Mouse (Mus musculus): ENCODE results near the gene Eif2b3. TPM values are rescaled to one million over a fixed set of nuclear protein-coding genes. Genes with fewer than 3 reads are reported as not detected.

Gene Eif2b3
- total and polyA plus RNA-seq, 3 experiments = 49.9 to 96.2 (median 84.9) TPM

- Histone ChIP-seq H3K36me3 (replicated peaks in 1 of 2; ENCODE audit: control insufficient read depth in 1 of 2, insufficient read depth in 1 of 2, low read length in 1 of 2) (peaks cover 55 to 95% of the 10 kb centered on the region in 2 experiments), H3K27me3 (replicated peaks) (no peaks in the 10 kb centered on the region), H3K27ac (ENCODE audit: insufficient read depth, low read depth) (no peak overlapping the region), H3K4me1 (ENCODE audit: control insufficient read depth in 1 of 2, insufficient read depth in 2 of 2) (peaks cover 0 to 5% of the 10 kb centered on the region in 2 experiments; a peak in 2 of 4 replicates), H3K9me3 (replicated peaks; ENCODE audit: low read length) (no peaks in the 10 kb centered on the region), H3K4me2 (ENCODE audit: insufficient read depth, low read depth, poor library complexity, severe bottlenecking) (no peak overlapping the region), H3K9ac (ENCODE audit: insufficient read depth, low read depth) (no peak overlapping the region), H3K79me2 (replicated peaks; ENCODE audit: control insufficient read depth, extremely low read depth, insufficient read depth, poor library complexity, severe bottlenecking) (no peaks in the 10 kb centered on the region), H3K4me3 (replicated peaks in 1 of 3; ENCODE audit: low read depth in 2 of 3, low read length in 2 of 3, poor library complexity in 1 of 3) (no peak overlapping the region)
- dilution Hi-C loops (cut with MboI; ENCODE audit: extremely low pct_ligation_motif_present, extremely low pct_unique_long_range_greater_than_20kb, low sequenced_read_pairs) = no loop called here
- TF ChIP-seq IRF4 (IDR thresholded peaks at IDR 0.05; ENCODE audit: low read depth, low read length) (no peak), ZNF384 (IDR thresholded peaks at IDR 0.05; ENCODE audit: low read depth, low read length) (peak; percentile 72)
- in situ Hi-C loops (cut with MboI; ENCODE audit: low pct_ligation_motif_present, low pct_unique_long_range_greater_than_20kb, low sequenced_read_pairs) = no loop called here
- no peak for DNase-seq (ENCODE audit: extremely low read depth)
These were observed 50.4 kb downstream of the Eif2b3 start for GRCm38 (mm10) chr4:117069647-117070046.

GRCm38 (mm10) chr4:117070624-117071023 lies 51.4 kb downstream of the Eif2b3 start:
- Histone ChIP-seq H3K36me3 (replicated peaks in 1 of 2; ENCODE audit: control insufficient read depth in 1 of 2, insufficient read depth in 1 of 2, low read length in 1 of 2) (peaks cover 54 to 96% of the 10 kb centered on the region in 2 experiments), H3K9me3 (replicated peaks; ENCODE audit: low read length) (no peaks in the 10 kb centered on the region)
- in situ Hi-C loops (cut with MboI; ENCODE audit: low pct_ligation_motif_present, low pct_unique_long_range_greater_than_20kb, low sequenced_read_pairs) = no loop called here

GRCm38 (mm10) chr4:117071183-117071582 lies 52.0 kb downstream of the Eif2b3 start:
- TF ChIP-seq SMC3 (IDR thresholded peaks at IDR 0.05; ENCODE audit: low read depth, low read length) = no peak
- no peak for TF ChIP-seq PAX5 (IDR thresholded peaks at IDR 0.05; ENCODE audit: low read length)
- no peak for TF ChIP-seq USF2 (conservative IDR thresholded peaks at IDR 0.05; ENCODE audit: low read depth, low read length)
- TF ChIP-seq NELFE (IDR thresholded peaks at IDR 0.05; ENCODE audit: low read depth, low read length) = no peak
- no peaks in the 10 kb centered on the region for H3K27me3 ChIP-seq (replicated peaks)
- H3K4me2 ChIP-seq (ENCODE audit: insufficient read depth, low read depth, poor library complexity, severe bottlenecking) = no peak overlapping the region
- in situ Hi-C loops (cut with MboI; ENCODE audit: low pct_ligation_motif_present, low pct_unique_long_range_greater_than_20kb, low sequenced_read_pairs) (no loop called here), dilution Hi-C loops (cut with MboI; ENCODE audit: extremely low pct_ligation_motif_present, extremely low pct_unique_long_range_greater_than_20kb, low sequenced_read_pairs) (no loop called here)
- H3K79me2 ChIP-seq (replicated peaks; ENCODE audit: control insufficient read depth, extremely low read depth, insufficient read depth, poor library complexity, severe bottlenecking) = no peaks in the 10 kb centered on the region
- H3K4me3 ChIP-seq (replicated peaks in 1 of 3; ENCODE audit: low read depth in 2 of 3, low read length in 2 of 3, poor library complexity in 1 of 3) = no peak overlapping the region
- peaks cover 52 to 98% of the 10 kb centered on the region in 2 experiments for H3K36me3 ChIP-seq (replicated peaks in 1 of 2; ENCODE audit: control insufficient read depth in 1 of 2, insufficient read depth in 1 of 2, low read length in 1 of 2)
- H3K9me3 ChIP-seq (replicated peaks; ENCODE audit: low read length) = no peaks in the 10 kb centered on the region
- H3K27ac ChIP-seq (ENCODE audit: insufficient read depth, low read depth) = no peak overlapping the region
- no peak for DNase-seq (ENCODE audit: extremely low read depth)
- peaks cover 0 to 5% of the 10 kb centered on the region in 2 experiments; a peak in 2 of 4 replicates for H3K4me1 ChIP-seq (ENCODE audit: control insufficient read depth in 1 of 2, insufficient read depth in 2 of 2)
- H3K9ac ChIP-seq (ENCODE audit: insufficient read depth, low read depth) = no peak overlapping the region

More at GRCm38 (mm10) chr4:117070624-117071023, 51.4 kb downstream of the Eif2b3 start:
- H3K9ac ChIP-seq (ENCODE audit: insufficient read depth, low read depth) = no peak overlapping the region
- no peaks in the 10 kb centered on the region for H3K79me2 ChIP-seq (replicated peaks; ENCODE audit: control insufficient read depth, extremely low read depth, insufficient read depth, poor library complexity, severe bottlenecking)
- TF ChIP-seq EP300 (IDR thresholded peaks at IDR 0.05; ENCODE audit: low read length) (no peak), USF2 (conservative IDR thresholded peaks at IDR 0.05; ENCODE audit: low read depth, low read length) (no peak), RCOR1 (conservative IDR thresholded peaks at IDR 0.05; ENCODE audit: low read depth, low read length) (no peak), KAT2A (IDR thresholded peaks at IDR 0.05; ENCODE audit: insufficient replicate concordance, low read length) (no peak), CHD2 (IDR thresholded peaks at IDR 0.05; ENCODE audit: low read length) (no peak), E2F4 (IDR thresholded peaks at IDR 0.05; ENCODE audit: insufficient replicate concordance, low read depth, low read length) (no peak), MXI1 (IDR thresholded peaks at IDR 0.05; ENCODE audit: low read depth, low read length) (no peak), SMC3 (IDR thresholded peaks at IDR 0.05; ENCODE audit: low read depth, low read length) (no peak), PAX5 (IDR thresholded peaks at IDR 0.05; ENCODE audit: low read length) (no peak), TBP (conservative IDR thresholded peaks at IDR 0.05; ENCODE audit: low read depth, low read length) (no peak), JUND (conservative IDR thresholded peaks at IDR 0.05; ENCODE audit: low read depth, low read length) (no peak), IRF4 (IDR thresholded peaks at IDR 0.05; ENCODE audit: low read depth, low read length) (no peak), MYC (IDR thresholded peaks at IDR 0.05; ENCODE audit: low read depth, low read length) (no peak), ETS1 (conservative IDR thresholded peaks at IDR 0.05; ENCODE audit: low read depth, low read length) (no peak), POLR2A (IDR thresholded peaks at IDR 0.05; ENCODE audit: low read depth, low read length) (no peak), GABPA (IDR thresholded peaks at IDR 0.05; ENCODE audit: insufficient replicate concordance, low read depth, low read length) (no peak)
- dilution Hi-C loops (cut with MboI; ENCODE audit: extremely low pct_ligation_motif_present, extremely low pct_unique_long_range_greater_than_20kb, low sequenced_read_pairs) = no loop called here
- no peaks in the 10 kb centered on the region for H3K27me3 ChIP-seq (replicated peaks)
- H3K4me1 ChIP-seq (ENCODE audit: control insufficient read depth in 1 of 2, insufficient read depth in 2 of 2) = peaks cover 0 to 5% of the 10 kb centered on the region in 2 experiments; a peak in 2 of 4 replicates
- no peak overlapping the region for H3K4me3 ChIP-seq (replicated peaks in 1 of 3; ENCODE audit: low read depth in 2 of 3, low read length in 2 of 3, poor library complexity in 1 of 3)
- H3K27ac ChIP-seq (ENCODE audit: insufficient read depth, low read depth) = no peak overlapping the region
- DNase-seq (ENCODE audit: extremely low read depth) = no peak
- no peak overlapping the region for H3K4me2 ChIP-seq (ENCODE audit: insufficient read depth, low read depth, poor library complexity, severe bottlenecking)
